Mouse (Mus musculus) limb, embryonic 15.5 days (tissue): ENCODE measurements at regions not wholly inside any gene's neighbourhood (a gene's known extent, or its start where the extent isn't known, plus 50 kb on each side); places are given as distances from the start of the nearest gene placed in this dataset.
A peak's percentile ranks its signal among the peaks of the same experiment; 100 is the strongest.

ENCODE experiments used
- ATAC-seq: fragments of 200-750 bp; cut with Nextera tagmentation; 2 replicates; pipeline ENCODE4 v1.8.0; 2017; ENCODE audit warnings: low read depth, moderate TSS enrichment; ENCODE audit not compliant: insufficient number of reproducible peaks, low FRiP score, low TSS enrichment
- H3K27ac ChIP-seq: fragments of 300-500 bp; sonication (generic); 2 replicates; pipeline ENCODE4 v1.5.1; 2015; ENCODE audit warnings: moderate library complexity, mild to moderate bottlenecking, inconsistent platforms
- H3K27me3 ChIP-seq: fragments of 300-500 bp; sonication (generic); 2 replicates; pipeline ENCODE4 v1.6.1; 2015; ENCODE audit warnings: inconsistent platforms
- H3K36me3 ChIP-seq: fragments of 300-500 bp; sonication (generic); 2 replicates; pipeline ENCODE4 v1.6.1; 2015; ENCODE audit warnings: inconsistent platforms
- H3K4me1 ChIP-seq: fragments of 300-500 bp; sonication (generic); 2 replicates; pipeline ENCODE4 v1.6.1; 2015; ENCODE audit warnings: inconsistent platforms
- H3K4me2 ChIP-seq: fragments of 300-500 bp; sonication (generic); 2 replicates; pipeline ENCODE4 v1.6.1; 2015; ENCODE audit warnings: mild to moderate bottlenecking, inconsistent platforms
- H3K4me3 ChIP-seq: fragments of 300-500 bp; sonication (generic); 2 replicates; pipeline ENCODE4 v1.5.1; 2015; ENCODE audit warnings: mild to moderate bottlenecking, inconsistent platforms
- H3K9ac ChIP-seq: fragments of 300-500 bp; sonication (generic); 2 replicates; pipeline ENCODE4 v1.6.1; 2015; ENCODE audit warnings: inconsistent platforms
- H3K9me3 ChIP-seq: fragments of 300-500 bp; sonication (generic); 2 replicates; pipeline ENCODE4 v1.6.1; 2016; ENCODE audit warnings: inconsistent platforms
- WGBS: fragments of 180-500 bp; shearing (Covaris S2); methylation state at CpG from one replicate; pipeline ENCODE4 v1.1.7; 2015; 5-methylcytosine and 5-hydroxymethylcytosine counted together

DNA sequence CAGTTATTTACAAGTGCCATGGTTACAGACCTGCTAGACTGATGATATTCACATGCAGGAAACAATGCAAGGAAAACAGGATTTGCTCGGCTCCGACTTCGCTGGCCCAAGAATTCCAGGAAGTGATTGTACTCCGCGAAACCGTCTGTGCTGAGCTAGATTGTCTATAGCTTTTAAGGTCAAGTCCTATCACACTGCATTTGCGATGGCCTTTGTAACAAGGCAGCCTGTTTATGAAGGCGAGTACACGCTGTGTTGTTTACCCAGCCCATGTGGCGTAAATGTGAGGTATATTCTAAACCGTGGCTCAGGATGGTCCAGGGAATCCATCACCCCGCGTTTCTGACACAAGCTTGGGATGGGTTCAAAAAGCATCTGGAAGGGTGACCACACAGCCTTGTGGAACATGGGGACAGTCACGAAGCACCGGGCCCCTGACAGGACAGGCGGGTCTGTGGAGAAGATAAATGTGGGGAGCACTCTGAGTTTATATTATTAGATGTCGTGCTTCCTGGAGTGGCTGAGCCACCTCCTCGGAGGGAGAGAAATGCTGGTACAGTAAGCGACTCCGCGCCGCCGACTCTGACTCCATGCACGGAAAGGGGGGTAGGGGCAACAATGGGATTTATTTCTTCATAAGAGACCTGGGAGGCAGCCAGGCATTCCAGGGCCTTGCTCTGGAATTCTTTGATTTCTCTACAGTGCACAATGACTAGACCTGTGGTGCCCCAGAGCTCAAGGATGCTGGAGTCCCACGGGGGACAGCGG, 114.9 kb upstream of the Phactr1 start:
- H3K27ac ChIP-seq = 0 out of 2 replicates have a peak overlapping the region, but pooled peaks have one; percentile 27
- no peaks in the 10 kb centered on the region for H3K4me1 ChIP-seq
- H3K9me3 ChIP-seq = no peaks in the 10 kb centered on the region
- no peak for ATAC-seq
- no peak overlapping the region for H3K4me2 ChIP-seq
- no peak overlapping the region for H3K4me3 ChIP-seq
- WGBS = 76% methylated on average over 26 of the region's 26 CpGs
- no peaks in the 10 kb centered on the region for H3K27me3 ChIP-seq
- H3K9ac ChIP-seq = no peak overlapping the region
- no peaks in the 10 kb centered on the region for H3K36me3 ChIP-seq

DNA sequence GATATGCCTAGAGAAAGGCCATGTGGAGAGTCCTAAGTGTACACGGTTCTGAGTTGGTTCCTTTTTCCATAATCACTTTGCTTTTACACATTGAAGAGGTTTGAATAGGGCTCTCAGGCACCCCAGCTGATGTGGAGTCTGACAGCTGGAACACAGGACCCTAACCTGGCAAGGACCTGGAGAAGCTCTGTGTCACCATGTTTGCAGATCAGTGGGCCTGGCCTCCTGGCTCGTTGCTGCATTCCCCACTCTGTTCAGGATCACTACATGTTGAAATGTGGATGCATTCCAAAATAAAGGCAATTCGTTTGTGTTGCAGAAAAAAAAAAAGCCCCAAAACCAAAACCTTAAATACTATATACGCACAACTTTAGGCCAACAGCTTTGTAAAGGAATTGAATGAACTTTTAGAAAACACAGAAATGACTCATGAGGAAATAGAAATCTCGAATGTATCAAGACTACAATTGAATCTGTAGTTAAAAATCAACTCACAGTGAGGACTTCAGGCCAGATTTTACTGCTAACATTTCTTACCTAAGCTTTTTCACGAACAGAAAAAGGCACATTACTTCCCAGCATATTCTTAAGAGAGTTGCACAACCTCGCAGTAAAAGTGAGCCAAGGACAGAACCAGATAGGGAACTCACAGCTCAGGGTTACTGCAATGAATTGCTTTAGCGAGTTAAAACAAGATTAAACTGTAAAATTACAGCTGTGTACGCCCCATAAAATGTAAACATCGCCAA, 109.6 kb upstream of the Phactr1 start:
- no peak overlapping the region for H3K4me3 ChIP-seq
- ATAC-seq = no peak
- H3K36me3 ChIP-seq = no peaks in the 10 kb centered on the region
- H3K4me1 ChIP-seq = no peaks in the 10 kb centered on the region
- no peak overlapping the region for H3K9ac ChIP-seq
- no peak overlapping the region; the same call in 1 of the 2 replicates for H3K27ac ChIP-seq
- WGBS = 57% methylated on average over 10 of the region's 10 CpGs
- no peak overlapping the region for H3K4me2 ChIP-seq
- no peaks in the 10 kb centered on the region for H3K27me3 ChIP-seq
- H3K9me3 ChIP-seq = no peaks in the 10 kb centered on the region

DNA sequence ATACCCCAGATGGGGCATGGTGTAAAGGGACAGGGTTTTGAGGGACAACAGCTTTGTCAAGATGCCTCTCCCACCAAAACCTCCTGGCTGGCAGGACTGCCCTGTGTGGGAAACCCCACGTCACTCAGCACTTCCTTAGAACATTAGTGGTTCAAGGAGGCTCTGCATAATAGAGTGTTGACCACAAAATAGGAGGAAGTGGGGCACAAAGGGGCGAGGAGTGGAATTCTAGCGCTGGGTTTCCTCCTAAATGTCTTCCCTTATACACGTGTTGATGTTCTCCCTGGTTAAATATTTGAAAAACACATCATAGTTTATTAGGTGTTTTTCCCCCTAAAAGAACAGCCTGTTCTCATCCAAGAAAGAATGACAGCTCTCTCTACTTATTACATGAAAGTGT, 106.2 kb upstream of the Phactr1 start:
- ATAC-seq = no peak
- Histone ChIP-seq H3K4me2 (no peak overlapping the region), H3K9ac (no peak overlapping the region), H3K4me1 (no peaks in the 10 kb centered on the region), H3K36me3 (no peaks in the 10 kb centered on the region), H3K4me3 (no peak overlapping the region), H3K27ac (no peak overlapping the region), H3K9me3 (no peaks in the 10 kb centered on the region), H3K27me3 (no peaks in the 10 kb centered on the region)
- WGBS = 45% methylated on average over 4 of the region's 4 CpGs

DNA sequence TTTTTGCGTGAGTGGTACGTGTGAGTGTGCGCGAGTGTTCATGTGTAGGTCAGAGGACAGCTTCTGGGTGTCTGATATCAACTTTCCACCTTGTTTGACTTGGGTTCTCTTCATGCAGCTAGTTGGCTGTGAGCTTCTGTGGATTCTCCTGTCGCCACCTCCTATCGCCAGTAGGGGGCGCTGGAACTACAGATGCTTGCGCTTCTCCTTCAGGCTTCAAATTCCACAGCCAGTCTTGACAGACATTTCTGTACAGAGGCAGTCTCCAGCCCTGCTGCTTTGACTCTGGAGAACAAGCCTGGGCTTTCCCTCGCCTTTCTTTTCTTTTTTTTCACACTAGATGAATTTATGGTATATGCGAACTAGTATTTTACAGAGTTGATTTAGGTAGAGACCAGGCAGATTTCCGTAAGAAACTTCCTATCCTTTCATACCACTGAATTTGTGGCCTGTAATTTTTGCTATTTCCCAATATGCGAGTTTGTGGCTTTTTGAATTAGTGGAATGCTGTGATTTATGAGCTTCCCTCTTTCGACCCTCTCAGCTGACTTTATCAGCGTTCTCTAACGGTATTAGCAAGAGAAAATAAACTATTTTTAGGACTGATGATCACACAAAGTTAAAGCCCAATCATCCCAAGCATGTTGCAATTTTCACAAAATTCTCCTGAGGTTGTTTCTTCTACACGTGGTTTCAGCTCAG, 104.5 kb upstream of the Phactr1 start:
- Histone ChIP-seq H3K36me3 (no peaks in the 10 kb centered on the region), H3K4me3 (no peak overlapping the region), H3K27me3 (no peaks in the 10 kb centered on the region), H3K4me1 (no peaks in the 10 kb centered on the region), H3K27ac (no peak overlapping the region), H3K9ac (no peak overlapping the region), H3K4me2 (no peak overlapping the region), H3K9me3 (no peaks in the 10 kb centered on the region)
- 21% methylated on average over 16 of the region's 16 CpGs for WGBS
- no peak for ATAC-seq

DNA sequence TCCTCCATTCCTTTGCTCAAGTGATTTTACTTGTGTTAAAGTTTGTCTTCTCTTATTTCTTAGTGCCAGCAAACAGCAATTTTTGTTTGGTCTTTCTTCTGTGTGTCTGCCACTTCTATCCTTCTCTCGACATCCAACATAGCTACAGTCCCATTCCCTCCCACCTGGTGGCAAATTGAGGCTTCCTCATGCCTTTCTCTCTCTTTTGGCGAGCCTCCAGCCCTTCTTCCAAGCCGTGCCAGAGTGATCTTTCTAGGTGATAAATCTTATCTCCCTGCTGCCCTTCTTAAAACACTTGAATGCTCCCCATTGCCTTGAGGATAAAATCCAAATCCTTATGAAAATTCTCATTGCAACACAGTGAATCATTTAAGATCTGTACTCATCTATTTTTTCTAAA, 101.0 kb upstream of the Phactr1 start:
- WGBS = 40% methylated on average over 3 of the region's 3 CpGs
- H3K27ac ChIP-seq = no peak overlapping the region
- H3K4me2 ChIP-seq = no peak overlapping the region
- H3K27me3 ChIP-seq = no peaks in the 10 kb centered on the region
- no peaks in the 10 kb centered on the region for H3K36me3 ChIP-seq
- no peak overlapping the region for H3K4me3 ChIP-seq
- ATAC-seq = no peak
- H3K9ac ChIP-seq = no peak overlapping the region
- H3K4me1 ChIP-seq = no peaks in the 10 kb centered on the region
- no peaks in the 10 kb centered on the region for H3K9me3 ChIP-seq

DNA sequence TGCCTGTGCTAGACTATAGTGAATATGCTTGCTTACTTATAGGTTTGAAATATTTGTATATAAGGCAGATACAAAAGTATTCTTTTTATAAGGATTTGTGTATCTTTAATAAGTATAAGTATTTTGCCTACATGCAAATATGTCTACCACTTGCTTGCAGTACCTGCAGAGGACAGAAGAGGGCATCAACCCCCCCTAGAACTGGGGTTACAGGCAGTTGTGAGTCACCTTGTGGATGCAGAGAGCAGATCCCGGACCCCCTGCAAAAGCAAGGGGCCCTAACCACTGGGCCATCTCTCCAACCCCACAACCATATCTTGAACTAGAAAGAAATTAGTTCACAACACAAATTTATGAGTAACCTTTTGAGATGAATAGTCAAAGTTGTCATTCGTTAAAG, 91.3 kb upstream of the Phactr1 start:
- H3K27me3 ChIP-seq = no peaks in the 10 kb centered on the region
- WGBS = 85% methylated on average over 2 of the region's 2 CpGs
- no peak overlapping the region for H3K4me2 ChIP-seq
- H3K9ac ChIP-seq = no peak overlapping the region
- ATAC-seq = no peak
- H3K27ac ChIP-seq = no peak overlapping the region
- no peaks in the 10 kb centered on the region for H3K36me3 ChIP-seq
- H3K4me3 ChIP-seq = no peak overlapping the region
- H3K4me1 ChIP-seq = no peaks in the 10 kb centered on the region
- no peaks in the 10 kb centered on the region for H3K9me3 ChIP-seq

DNA sequence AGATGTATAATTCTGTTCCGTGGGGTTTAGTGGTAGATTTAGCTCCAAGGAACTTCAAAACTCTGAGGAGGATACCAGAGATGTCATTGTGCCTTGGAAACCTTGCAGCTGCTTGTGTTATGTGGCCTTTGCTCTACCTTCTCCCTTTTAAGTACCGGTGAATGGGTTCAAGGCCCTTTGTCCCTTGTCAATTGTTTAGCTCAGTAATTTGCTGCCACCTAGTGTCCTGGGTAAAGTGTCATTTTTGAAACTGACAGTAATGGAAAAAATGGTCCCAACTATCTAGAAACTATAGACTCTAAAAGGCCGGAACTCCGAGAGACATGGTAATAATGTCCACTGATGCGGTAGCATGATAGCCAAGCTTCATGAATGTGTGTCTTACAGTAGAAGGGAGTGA, 90.8 kb upstream of the Phactr1 start:
- no peaks in the 10 kb centered on the region for H3K4me1 ChIP-seq
- H3K27ac ChIP-seq = no peak overlapping the region
- H3K9me3 ChIP-seq = no peaks in the 10 kb centered on the region
- no peak overlapping the region for H3K4me3 ChIP-seq
- ATAC-seq = no peak
- no peak overlapping the region for H3K4me2 ChIP-seq
- no peaks in the 10 kb centered on the region for H3K36me3 ChIP-seq
- WGBS = 78% methylated on average over 5 of the region's 5 CpGs
- H3K27me3 ChIP-seq = no peaks in the 10 kb centered on the region
- no peak overlapping the region for H3K9ac ChIP-seq

DNA sequence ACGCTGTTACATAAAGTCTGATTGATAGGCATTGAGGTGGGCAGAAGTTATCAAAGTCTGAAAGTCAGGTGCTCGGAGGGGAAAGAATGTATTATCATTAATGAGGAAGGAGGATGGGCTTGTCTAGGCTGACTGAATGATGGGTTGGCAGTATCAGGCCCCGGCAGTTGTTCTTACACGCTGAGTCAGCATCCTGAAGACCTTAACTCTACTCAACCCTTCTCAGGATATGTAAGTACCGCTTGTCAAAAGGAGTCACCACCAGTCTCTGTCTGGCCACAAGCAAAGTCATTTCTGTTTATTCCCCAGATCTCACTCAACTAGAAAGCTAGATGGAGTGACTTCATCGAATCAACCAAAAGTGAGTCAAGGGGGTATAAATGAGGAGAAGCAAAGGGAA, 90.0 kb upstream of the Phactr1 start:
- Histone ChIP-seq H3K36me3 (no peaks in the 10 kb centered on the region), H3K4me2 (no peak overlapping the region), H3K27ac (no peak overlapping the region), H3K9ac (no peak overlapping the region), H3K27me3 (no peaks in the 10 kb centered on the region), H3K9me3 (no peaks in the 10 kb centered on the region), H3K4me3 (no peak overlapping the region), H3K4me1 (no peaks in the 10 kb centered on the region)
- 83% methylated on average over 6 of the region's 6 CpGs for WGBS
- ATAC-seq = no peak

DNA sequence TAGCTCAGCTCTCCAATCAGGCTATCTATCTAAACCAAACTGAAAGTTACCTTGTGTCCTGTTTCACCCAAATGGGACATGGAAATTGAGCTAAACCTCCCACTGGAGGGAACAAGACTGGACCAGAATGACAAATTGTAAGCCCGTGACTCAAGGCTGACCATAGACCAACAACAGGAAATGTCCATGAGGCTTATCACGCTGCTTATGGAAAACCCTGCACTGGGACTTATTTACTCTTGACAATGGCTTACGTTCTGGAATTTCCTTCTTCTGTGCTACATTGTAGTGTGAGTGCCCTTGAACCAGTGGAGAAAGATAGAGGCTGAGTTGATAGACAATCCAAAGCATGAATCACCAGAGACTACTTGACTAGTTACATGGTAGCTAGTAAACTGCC, 87.5 kb upstream of the Phactr1 start:
- H3K4me1 ChIP-seq = no peaks in the 10 kb centered on the region
- no peaks in the 10 kb centered on the region for H3K9me3 ChIP-seq
- H3K9ac ChIP-seq = no peak overlapping the region
- no peak overlapping the region for H3K4me3 ChIP-seq
- H3K4me2 ChIP-seq = no peak overlapping the region
- ATAC-seq = no peak
- 76% methylated on average over 3 of the region's 3 CpGs for WGBS
- no peaks in the 10 kb centered on the region for H3K36me3 ChIP-seq
- no peaks in the 10 kb centered on the region for H3K27me3 ChIP-seq
- no peak overlapping the region for H3K27ac ChIP-seq

DNA sequence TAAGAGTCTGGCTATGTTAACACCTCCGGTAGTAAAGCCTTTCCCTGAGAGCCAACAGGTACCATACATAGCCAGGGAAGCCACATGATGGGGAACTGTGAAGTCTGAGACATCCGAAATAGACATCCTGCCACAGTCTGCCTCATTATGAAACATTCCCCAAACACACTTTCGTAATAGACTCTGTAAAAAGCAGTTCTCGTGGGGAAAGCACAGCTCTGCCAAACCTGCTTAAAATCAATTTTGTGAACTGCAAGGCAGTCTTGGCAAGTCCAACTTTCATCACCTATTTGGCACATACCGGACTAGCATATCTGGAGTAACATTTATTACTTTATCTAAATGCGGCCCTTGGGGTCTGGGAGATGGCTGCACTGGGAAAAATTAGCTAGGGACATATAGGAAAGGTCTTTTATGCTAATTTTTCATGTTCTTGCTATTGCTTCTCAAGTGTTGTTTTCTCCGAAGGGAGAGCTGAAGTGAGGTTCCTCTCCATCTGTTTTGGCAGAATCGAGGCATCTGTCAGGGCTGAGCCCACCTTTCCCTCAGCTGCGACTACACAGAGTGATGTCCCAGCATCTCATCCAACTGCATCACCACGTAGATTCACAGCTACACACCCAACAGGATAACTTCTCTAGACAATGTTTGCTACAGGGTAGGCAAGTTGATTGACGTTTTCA, 86.8 kb upstream of the Phactr1 start:
- Histone ChIP-seq H3K4me2 (no peak overlapping the region), H3K4me3 (no peak overlapping the region), H3K9me3 (no peaks in the 10 kb centered on the region), H3K27me3 (no peaks in the 10 kb centered on the region), H3K9ac (no peak overlapping the region), H3K4me1 (no peaks in the 10 kb centered on the region), H3K36me3 (no peaks in the 10 kb centered on the region), H3K27ac (no peak overlapping the region)
- ATAC-seq = no peak
- 67% methylated on average over 11 of the region's 11 CpGs for WGBS

DNA sequence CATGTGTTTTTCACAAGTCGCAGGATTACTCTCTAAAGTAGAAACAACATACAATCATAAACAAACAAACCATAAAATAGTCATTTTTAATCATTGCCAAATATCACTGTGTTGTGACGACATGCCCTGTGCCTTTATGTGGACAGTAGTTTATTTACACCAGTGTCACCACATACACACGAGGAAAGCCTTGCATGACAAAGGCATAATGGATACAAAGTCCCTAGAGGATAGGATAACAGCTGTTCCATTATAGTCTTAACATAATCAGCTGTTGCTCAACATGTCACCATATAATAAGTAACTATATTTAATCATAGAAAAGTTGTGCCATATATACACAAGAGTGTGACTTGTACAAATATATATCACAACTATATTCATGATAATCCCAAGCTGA, 85.2 kb upstream of the Phactr1 start:
- H3K36me3 ChIP-seq = no peaks in the 10 kb centered on the region
- no peak overlapping the region for H3K27ac ChIP-seq
- no peak overlapping the region for H3K4me2 ChIP-seq
- no peaks in the 10 kb centered on the region for H3K27me3 ChIP-seq
- H3K9ac ChIP-seq = no peak overlapping the region
- no peak overlapping the region for H3K4me3 ChIP-seq
- no peaks in the 10 kb centered on the region for H3K9me3 ChIP-seq
- no peaks in the 10 kb centered on the region for H3K4me1 ChIP-seq
- ATAC-seq = no peak
- WGBS = 48% methylated on average over 3 of the region's 3 CpGs

DNA sequence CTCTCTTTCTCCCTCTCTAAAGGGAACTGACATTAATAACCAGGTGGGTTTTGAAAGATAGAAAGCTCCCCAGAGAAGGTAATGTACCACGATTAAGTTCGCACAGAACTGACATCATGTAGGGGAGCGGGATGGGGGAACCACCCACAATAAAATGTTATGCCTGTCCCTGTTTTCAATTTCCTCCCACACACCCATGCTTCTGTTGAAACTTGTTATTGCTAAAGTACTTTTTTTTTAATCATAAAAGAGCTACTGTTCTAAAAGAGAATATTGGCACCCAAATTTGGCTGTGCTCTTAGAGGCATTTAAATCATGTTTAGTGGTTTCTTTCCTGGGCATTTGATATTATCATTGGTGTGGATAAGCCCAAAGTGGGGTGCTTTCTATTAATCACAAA, 82.6 kb upstream of the Phactr1 start:
- H3K9ac ChIP-seq = no peak overlapping the region
- no peaks in the 10 kb centered on the region for H3K36me3 ChIP-seq
- 41% methylated on average over 3 of the region's 3 CpGs for WGBS
- no peaks in the 10 kb centered on the region for H3K9me3 ChIP-seq
- no peak overlapping the region for H3K27ac ChIP-seq
- H3K4me2 ChIP-seq = no peak overlapping the region
- H3K4me3 ChIP-seq = no peak overlapping the region
- ATAC-seq = no peak
- no peaks in the 10 kb centered on the region for H3K27me3 ChIP-seq
- no peaks in the 10 kb centered on the region for H3K4me1 ChIP-seq
